Mouse (Mus musculus) natural killer cell, adult 2 months (primary cell): ENCODE data around the gene Olfr485.
"Not testable (repeated sequence)": the region's sequence is repeated elsewhere in the genome, so short reads cannot be mapped to it uniquely, and the experiment has no call there.

Experiments used
- DNase-seq, 2 experiments: peaks; one replicate each; pipeline ENCODE4 v3.0.0; 2022; ENCODE audit warnings: low spot score in 2 of 2

Gene Olfr485

GRCm38 (mm10) chr7:108159771-108160170 is at the start of gene Olfr485:
Olfr485 (minus strand) TSS chr7:108159871.
- no peak for DNase-seq

DNA sequence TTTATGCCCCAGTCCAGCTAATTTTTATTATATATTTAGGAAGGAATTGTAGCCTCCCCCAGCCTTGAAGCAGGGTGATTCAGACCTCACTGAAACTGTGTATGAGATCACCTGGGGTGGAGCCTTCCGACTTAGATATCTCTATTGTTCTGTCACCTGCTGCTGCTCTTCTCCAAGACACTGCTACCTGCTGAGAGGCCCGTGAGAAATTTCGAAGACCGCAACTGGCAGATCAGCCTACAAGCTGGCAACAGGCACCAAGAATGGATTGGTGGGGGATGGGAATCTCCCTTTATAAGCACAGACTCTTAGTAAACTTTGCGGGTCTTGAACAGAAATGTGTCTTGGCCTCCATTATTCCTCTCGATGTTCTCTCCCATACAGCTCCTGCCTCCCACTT is 37.3 kb upstream of the Olfr485 start:
- DNase-seq = no peak

GRCm38 (mm10) chr7:108196337-108196736 is 36.7 kb upstream of the Olfr485 start:
- not testable (repeated sequence) for DNase-seq

- DNase-seq = not testable (repeated sequence)
Measured at GRCm38 (mm10) chr7:108192714-108193113, 33.0 kb upstream of the Olfr485 start.

GRCm38 (mm10) chr7:108191196-108191595 is 31.5 kb upstream of the Olfr485 start:
- DNase-seq = not testable (repeated sequence)

- DNase-seq = not testable (repeated sequence)
Measured at GRCm38 (mm10) chr7:108185237-108185636, 25.6 kb upstream of the Olfr485 start.

- DNase-seq = not testable (repeated sequence)
Measured at GRCm38 (mm10) chr7:108184401-108184800, 24.7 kb upstream of the Olfr485 start.

DNA sequence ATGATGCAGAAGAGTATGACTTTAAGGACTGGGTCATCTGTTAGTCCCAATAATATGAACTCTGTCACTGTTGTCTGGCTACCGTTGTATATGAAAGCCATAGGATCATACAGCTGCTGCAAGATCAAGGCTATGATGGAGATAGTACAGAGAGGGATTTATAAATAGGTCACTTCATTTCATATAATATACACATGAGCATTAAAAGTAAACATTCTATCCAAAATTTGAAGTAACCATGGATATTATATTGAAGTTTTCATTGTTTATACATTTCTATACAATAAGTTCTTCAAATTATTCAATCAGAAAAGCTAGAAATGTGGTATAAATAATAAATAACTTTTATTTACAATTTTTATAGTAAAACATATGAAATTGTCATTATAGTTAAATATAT is 13.0 kb upstream of the Olfr485 start, which contains the start of gene Olfr486:
Gene Olfr486 (minus strand): TSS at position 101 of the 400 bp plus-strand sequence.
- not testable (repeated sequence) for DNase-seq

DNA sequence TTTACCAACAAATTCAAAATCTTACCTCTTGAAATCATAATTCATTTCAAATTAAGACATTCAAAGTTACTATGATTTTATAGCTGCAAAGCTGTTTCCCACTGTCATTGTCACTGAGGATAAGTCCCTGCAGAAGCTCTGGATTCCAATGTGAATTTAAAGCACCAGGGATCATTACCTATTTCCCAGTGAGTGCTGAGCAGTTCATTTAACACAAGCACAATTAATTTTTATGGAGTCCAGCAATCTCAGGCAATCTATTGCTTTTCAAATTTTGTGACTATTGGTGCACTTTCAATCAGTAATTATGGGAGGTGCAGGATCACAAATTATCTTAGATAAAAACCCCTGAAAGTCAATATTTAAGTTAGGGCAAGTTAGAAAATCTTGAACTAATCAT is 32.3 kb downstream of the Olfr485 start, which contains the start of gene Olfr484:
Gene Olfr484 (minus strand): TSS at position 101 of the 400 bp plus-strand sequence.
- DNase-seq = no peak

DNA sequence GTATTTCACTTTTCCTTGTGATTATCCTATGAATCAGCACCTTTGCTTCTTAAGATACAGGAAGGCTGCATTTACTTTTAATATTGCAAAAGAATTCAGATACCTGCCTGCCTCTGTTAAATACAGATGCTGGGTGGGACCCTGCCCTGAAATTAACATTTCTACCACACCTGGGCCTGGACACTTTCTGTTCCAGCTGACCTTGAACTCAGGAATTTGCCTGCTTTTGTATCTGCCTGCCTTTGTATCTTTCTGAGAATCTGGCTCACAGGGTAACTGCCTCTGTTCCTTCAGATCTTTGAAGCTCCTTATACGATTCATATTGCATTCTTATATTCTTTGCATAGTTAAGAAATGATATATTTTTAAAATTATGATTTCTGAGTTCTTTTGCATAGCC is 38.3 kb downstream of the Olfr485 start:
- no peak for DNase-seq

DNA sequence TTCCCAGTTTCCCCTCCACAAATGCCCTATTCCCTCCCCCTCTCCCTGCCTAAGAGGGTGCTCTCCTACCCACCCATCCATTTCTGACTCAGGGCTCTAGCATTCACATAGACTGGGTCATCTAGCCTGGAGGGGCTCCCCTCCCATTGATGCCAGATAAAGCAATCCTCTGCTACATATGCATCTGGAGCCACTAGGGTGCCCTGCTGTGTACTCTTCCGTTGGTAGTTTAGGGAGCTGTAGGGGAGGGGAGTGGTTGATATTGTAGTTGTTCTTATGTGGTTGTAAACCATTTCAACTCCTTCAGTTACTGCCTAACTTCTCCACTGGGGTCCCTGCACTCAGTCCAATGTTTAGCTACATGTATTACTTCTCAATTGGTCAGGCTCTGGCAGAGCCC is 39.0 kb downstream of the Olfr485 start:
- DNase-seq = no peak
